Mouse (Mus musculus) large intestine, adult 2 months (tissue): Measurements from ENCODE around the gene Tshr. TPM values are rescaled to one million over a fixed set of nuclear protein-coding genes. Genes with fewer than 3 reads are reported as not detected.
A peak's percentile ranks its signal among the peaks of the same experiment; 100 is the strongest.
"Not testable (repeated sequence)": the region's sequence is repeated elsewhere in the genome, so short reads cannot be mapped to it uniquely, and the experiment has no call there.

ENCODE experiments used
- DNase-seq: peaks from one replicate; pipeline ENCODE4 v3.0.0-alpha.2; 2012; ENCODE audit warnings: low read depth, low spot score
- WGBS: fragments of 180-500 bp; shearing (Covaris S2); methylation state at CpG from one replicate; pipeline ENCODE4 v1.1.7; 2018; 5-methylcytosine and 5-hydroxymethylcytosine counted together
- polyA plus RNA-seq: library from polyadenylated mRNA; depleted of rRNA; stranded (reverse); fragments of >200 nt; gene quantifications from 2 replicates; pipeline ENCODE4 v1.2.3, GENCODE M21; 2012; rRNA removed

The Tshr gene
- polyA plus RNA-seq, 1 experiment, result 0.58 TPM

GRCm38 (mm10) chr12:91583409-91583808 lies 199.0 kb downstream of the Tshr start:
- 89% methylated on average over 6 of the region's 6 CpGs for WGBS
- no peak for DNase-seq

- 85% methylated on average over 3 of the region's 3 CpGs for WGBS
- DNase-seq, result no peak
Measured at GRCm38 (mm10) chr12:91585206-91585605, 200.8 kb downstream of the Tshr start.

GRCm38 (mm10) chr12:91585815-91586214 lies 201.5 kb downstream of the Tshr start:
- not testable (repeated sequence) for DNase-seq
- WGBS, result 92% methylated on average over 4 of the region's 4 CpGs

GRCm38 (mm10) chr12:91587077-91587476 lies 202.7 kb downstream of the Tshr start:
- DNase-seq, result no peak
- 79% methylated on average over 3 of the region's 3 CpGs for WGBS

- WGBS, result 29% methylated on average over 5 of the region's 5 CpGs
- no peak for DNase-seq
Measured at GRCm38 (mm10) chr12:91587491-91588033, 203.2 kb downstream of the Tshr start.

- WGBS, result under 1% methylated on average over 32 of the region's 32 CpGs
- peak; percentile 90 for DNase-seq
Measured at GRCm38 (mm10) chr12:91588176-91588669, 203.9 kb downstream of the Tshr start.

- DNase-seq, result no peak
- WGBS, result under 1% methylated on average over 78 of the region's 83 CpGs
Measured at GRCm38 (mm10) chr12:91588670-91589541, 204.5 kb downstream of the Tshr start.

GRCm38 (mm10) chr12:91589542-91589846 lies 205.1 kb downstream of the Tshr start:
- no peak for DNase-seq
- WGBS, result 0% methylated on average over 11 of the region's 11 CpGs

- DNase-seq, result peak; percentile 66
- under 1% methylated on average over 82 of the region's 99 CpGs for WGBS
Measured at GRCm38 (mm10) chr12:91589847-91590690, 205.7 kb downstream of the Tshr start, which contains the start of gene Gtf2a1. Gene Gtf2a1, minus strand, starts transcription at chr12:91590487.

GRCm38 (mm10) chr12:91590716-91591115 lies 206.4 kb downstream of the Tshr start:
- WGBS, result 6% methylated on average over 6 of the region's 6 CpGs
- no peak for DNase-seq

GRCm38 (mm10) chr12:91591191-91591590 lies 206.8 kb downstream of the Tshr start:
- no peak for DNase-seq
- WGBS, result 91% methylated on average over 1 of the region's 1 CpGs

- WGBS, result 93% methylated on average over 3 of the region's 3 CpGs
- DNase-seq, result no peak
Measured at GRCm38 (mm10) chr12:91592128-91592527, 207.8 kb downstream of the Tshr start.

Other genes with a start within 250 kb of the Tshr start
- gene Cep128, start 154 bp upstream of the Tshr start, polyA plus RNA-seq, result 3.6 and 5.2 TPM in 2 replicates
- gene Gtf2a1, start 205.9 kb downstream of the Tshr start, polyA plus RNA-seq, result 5.8 and 9.6 TPM in 2 replicates